Mouse (Mus musculus): ENCODE results near the gene Saa4. TPM values are rescaled to one million over a fixed set of nuclear protein-coding genes. Genes with fewer than 3 reads are reported as not detected.
A peak's percentile ranks its signal among the peaks of the same experiment; 100 is the strongest.
"Not testable (repeated sequence)": the region's sequence is repeated elsewhere in the genome, so short reads cannot be mapped to it uniquely, and the experiment has no call there.

The Saa4 gene
- total RNA-seq, 2 experiments from 2014 or later: not detected

DNA sequence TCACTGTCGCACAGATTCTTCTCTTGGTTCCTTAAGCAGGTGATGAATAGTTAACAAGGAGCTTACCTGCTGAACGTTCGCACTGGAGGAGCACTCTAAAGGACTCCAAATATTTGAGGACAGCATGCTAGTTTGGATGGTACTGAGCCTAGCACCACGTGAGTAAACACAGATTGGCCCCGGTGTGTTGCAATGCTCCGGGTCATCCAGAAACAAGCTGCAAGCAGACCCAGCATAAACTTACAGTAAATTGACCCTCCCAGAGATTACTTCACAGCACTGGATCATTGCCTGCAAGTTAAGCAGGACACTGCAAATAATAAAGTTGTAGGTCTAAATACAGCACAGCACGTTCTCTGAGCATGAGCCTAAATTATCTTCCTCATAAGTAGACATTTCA lies 12.9 kb downstream of the Saa4 start:
- DNase-seq (ENCODE audit: low spot score in 2 of 2): no peak
- intact Hi-C loops (cut with DNase I): loop anchor here (10.0 kb wide), 1 partner anchor 325 kb away; the partner anchor contains the start of gene Kcnc1

GRCm38 (mm10) chr7:46718591-46719270 lies 13.7 kb downstream of the Saa4 start:
- peak in 1 of 2 experiments; percentile 11 for DNase-seq (ENCODE audit: low spot score in 2 of 2)
- intact Hi-C loops (cut with DNase I): loop anchor here (10.0 kb wide), 1 partner anchor 324 kb away; the partner anchor contains the start of gene Kcnc1

- DNase-seq (ENCODE audit: low spot score in 2 of 2): peak; percentile 19 to 20
- intact Hi-C loops (cut with DNase I): loop anchor here (10.0 kb wide), 1 partner anchor 322 kb away; the partner anchor contains the start of gene Kcnc1
These were observed 15.5 kb downstream of the Saa4 start for GRCm38 (mm10) chr7:46716897-46717296.

DNA sequence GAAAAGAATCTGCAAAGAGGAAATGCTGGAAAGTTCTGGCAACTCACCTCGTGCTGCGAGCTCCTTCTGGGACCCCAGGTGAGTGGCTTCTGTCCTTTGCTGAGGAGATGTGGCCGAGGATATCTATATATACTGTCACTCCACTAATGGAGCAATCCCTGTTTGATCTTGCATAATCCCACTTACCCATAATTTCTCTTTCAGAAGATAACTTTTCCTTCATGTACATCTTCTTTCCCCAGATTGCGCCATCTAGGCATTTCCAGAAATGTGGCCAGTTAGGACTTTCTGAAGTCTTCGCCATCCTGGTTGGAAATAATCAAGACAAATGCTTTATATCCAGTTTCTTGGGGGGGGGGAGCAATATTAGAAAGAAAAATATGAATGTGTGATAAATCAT lies 16.8 kb downstream of the Saa4 start, which contains the start of gene Saa3:
Gene Saa3 (minus strand): TSS at position 101 of the 400 bp plus-strand sequence.
- DNase-seq (ENCODE audit: low spot score in 2 of 2): no peak
- intact Hi-C loops (cut with DNase I): loop anchor here (10.0 kb wide), 1 partner anchor 321 kb away; the partner anchor contains the start of gene Kcnc1

DNA sequence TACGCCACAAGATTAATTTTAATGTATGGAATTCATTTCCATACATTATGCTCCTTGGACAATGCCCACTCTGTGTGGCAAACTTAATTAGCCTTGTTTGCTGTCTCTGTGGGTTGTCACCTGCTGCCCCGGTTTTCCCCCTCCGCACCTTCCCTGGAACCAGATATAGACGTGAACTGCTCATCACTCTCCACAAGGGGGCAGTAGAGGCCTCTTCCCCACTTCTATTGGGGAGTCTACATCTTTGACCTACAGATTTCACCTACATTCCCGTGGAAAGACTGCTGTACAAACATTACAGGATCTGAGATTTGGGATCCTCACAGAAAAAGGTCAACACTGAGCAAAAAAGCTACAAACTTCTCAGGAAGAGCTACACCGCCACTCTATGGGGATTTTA lies 17.9 kb downstream of the Saa4 start:
- DNase-seq (ENCODE audit: low spot score in 2 of 2): peak; percentile 60 to 67
- intact Hi-C loops (cut with DNase I): loop anchor here (1.0 to 10.0 kb wide), 2 partner anchors 57 to 320 kb away; partner anchors contain the start of gene Kcnc1

GRCm38 (mm10) chr7:46712250-46712649 lies 20.2 kb downstream of the Saa4 start:
- DNase-seq (ENCODE audit: low spot score in 2 of 2): no peak
- intact Hi-C loops (cut with DNase I): loop anchor here (10.0 kb wide), 1 partner anchor 317 kb away; the partner anchor contains the start of gene Kcnc1

GRCm38 (mm10) chr7:46710390-46710844 lies 22.0 kb downstream of the Saa4 start, which contains the start of gene Saal1:
TSS of gene Saal1 (minus strand) at chr7:46710680.
- intact Hi-C loops (cut with DNase I): loop anchor here (2.0 to 10.0 kb wide), 2 partner anchors 72 to 316 kb away; partner anchors contain the start of genes Kcnc1 and Sergef
- peak; percentile 77 to 82 for DNase-seq (ENCODE audit: low spot score in 2 of 2)

- intact Hi-C loops (cut with DNase I): no loop called here
- no peak for DNase-seq (ENCODE audit: low spot score in 2 of 2)
These were observed 31.8 kb downstream of the Saa4 start for GRCm38 (mm10) chr7:46700521-46701025.

- intact Hi-C loops (cut with DNase I): no loop called here
- DNase-seq (ENCODE audit: low spot score in 2 of 2): no peak
These were observed 35.6 kb downstream of the Saa4 start for GRCm38 (mm10) chr7:46696754-46697153.

DNA sequence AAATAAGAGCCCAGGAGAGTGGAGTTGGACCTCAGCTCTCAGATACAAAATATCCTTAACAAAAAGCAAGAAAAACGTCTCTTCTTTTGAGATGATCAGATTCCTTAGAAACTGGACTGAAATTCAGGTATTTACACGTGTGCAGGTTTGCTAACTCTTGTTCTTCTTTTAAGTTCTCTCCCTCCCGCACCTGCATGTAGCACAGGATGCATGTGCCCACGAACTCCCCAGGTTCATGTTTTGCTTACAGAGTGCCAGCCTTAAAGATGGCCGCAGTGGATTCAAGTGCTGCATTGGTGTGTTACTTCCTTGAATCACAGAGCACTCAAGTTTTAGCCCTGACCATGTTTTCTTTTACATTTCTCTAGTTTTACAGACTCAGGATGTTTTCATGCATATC lies 45.6 kb downstream of the Saa4 start:
- intact Hi-C loops (cut with DNase I): no loop called here
- no peak for DNase-seq (ENCODE audit: low spot score in 2 of 2)

DNA sequence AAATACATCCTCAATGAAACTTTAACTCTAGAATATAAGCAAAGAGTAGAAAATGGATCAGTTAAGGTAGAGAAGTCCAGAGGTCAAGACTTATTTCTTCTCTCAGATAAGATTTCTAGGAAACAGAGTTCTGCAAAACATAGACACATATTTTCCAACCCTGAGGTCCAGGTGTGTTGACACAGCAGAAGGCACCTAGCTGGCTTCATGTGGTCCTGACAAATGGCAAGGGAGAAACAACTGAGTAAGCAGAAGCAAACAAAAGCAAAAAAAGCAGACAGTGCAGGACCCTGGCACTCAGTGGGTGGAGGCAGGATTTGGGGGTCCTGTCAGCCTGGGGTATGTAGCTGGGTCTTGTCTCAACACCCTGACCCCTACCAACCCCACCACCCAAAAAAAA lies 51.7 kb downstream of the Saa4 start:
- DNase-seq (ENCODE audit: low spot score in 2 of 2): no peak
- intact Hi-C loops (cut with DNase I): no loop called here

DNA sequence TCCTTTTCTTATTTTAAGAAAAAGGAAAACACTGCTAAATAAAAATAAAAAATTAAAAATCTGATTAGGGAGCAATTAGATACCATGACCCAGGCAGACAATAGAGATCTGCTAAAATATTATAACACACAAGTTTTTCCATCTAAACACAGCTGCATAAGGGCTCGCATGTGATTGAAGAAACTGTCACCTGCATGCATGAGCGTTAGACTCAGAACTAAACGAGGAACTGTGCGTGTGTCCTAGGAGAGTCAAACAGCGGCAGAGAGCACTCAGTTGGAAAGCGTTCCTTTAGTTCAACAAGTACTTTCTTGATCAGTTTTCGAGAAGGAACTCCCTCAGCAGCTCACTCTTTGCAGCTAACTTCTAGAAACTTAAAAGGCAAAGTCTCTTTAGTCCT lies 53.4 kb downstream of the Saa4 start:
- DNase-seq (ENCODE audit: low spot score in 2 of 2); intact Hi-C loops (cut with DNase I): not testable (repeated sequence)

DNA sequence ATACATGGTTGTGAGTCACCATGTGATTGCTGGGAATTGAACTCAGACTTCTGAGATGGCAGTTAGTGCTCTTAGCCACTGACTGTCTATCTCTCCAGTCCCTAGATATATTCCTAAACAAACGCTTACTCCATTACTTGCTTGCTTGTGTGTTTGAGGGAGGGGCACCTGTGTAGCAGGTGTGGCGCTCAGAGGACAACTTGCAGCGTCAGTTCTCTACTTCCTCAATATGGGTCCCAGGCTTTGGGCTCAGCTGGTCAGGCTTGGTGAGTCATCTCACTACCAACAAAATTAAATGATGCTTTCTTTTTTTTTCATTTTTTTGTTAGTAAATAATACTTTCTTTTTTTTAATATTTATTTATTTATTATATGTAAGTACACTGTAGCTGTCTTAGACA lies 54.0 kb downstream of the Saa4 start:
- intact Hi-C loops (cut with DNase I): no loop called here
- no peak for DNase-seq (ENCODE audit: low spot score in 2 of 2)

Other genes starting within 250 kb of the Saa4 start
- gene Sergef, start 92.8 kb downstream of the Saa4 start, total RNA-seq (2021): 10 to 100 TPM; 59.7 to 69.3 TPM
- under 1 TPM; 0.21 to 0.32 TPM for gene Tph1, start 60.1 kb downstream of the Saa4 start, total RNA-seq (2021)
- gene Saal1, start 21.9 kb downstream of the Saa4 start, total RNA-seq (2021): 1 to 10 TPM; 8.0 TPM
- gene Saa3, start 16.9 kb downstream of the Saa4 start, total RNA-seq (2021): under 1 TPM in 1 of 2 experiments, not detected in 1; 0.16 TPM
- gene Saa1, start 10.4 kb upstream of the Saa4 start, total RNA-seq (2021): not detected
- gene Saa2, start 19.2 kb upstream of the Saa4 start, total RNA-seq (2021): not detected
- 10 to 100 TPM; 13.3 to 16.1 TPM for gene Hps5, start 63.5 kb upstream of the Saa4 start, total RNA-seq (2021)
- gene Gtf2h1, start 63.5 kb upstream of the Saa4 start, total RNA-seq (2021): 10 to 100 TPM; 37.9 to 41.1 TPM
- 100 to 1,000 TPM; 395 to 440 TPM for gene Ldha, start 108.9 kb upstream of the Saa4 start, total RNA-seq (2021)
- gene Ldhc, start 128.6 kb upstream of the Saa4 start, total RNA-seq (2021): not detected
- gene Tsg101, start 187.4 kb upstream of the Saa4 start, total RNA-seq (2021): 10 to 100 TPM; 75.5 to 81.1 TPM
- 10 to 100 TPM; 10.2 to 13.3 TPM for gene Uevld, start 225.9 kb upstream of the Saa4 start, total RNA-seq (2021)

Data from left cerebral cortex, postnatal 25 days (tissue).